Mouse (Mus musculus): ENCODE data around the gene Me1.

The Me1 gene

DNA sequence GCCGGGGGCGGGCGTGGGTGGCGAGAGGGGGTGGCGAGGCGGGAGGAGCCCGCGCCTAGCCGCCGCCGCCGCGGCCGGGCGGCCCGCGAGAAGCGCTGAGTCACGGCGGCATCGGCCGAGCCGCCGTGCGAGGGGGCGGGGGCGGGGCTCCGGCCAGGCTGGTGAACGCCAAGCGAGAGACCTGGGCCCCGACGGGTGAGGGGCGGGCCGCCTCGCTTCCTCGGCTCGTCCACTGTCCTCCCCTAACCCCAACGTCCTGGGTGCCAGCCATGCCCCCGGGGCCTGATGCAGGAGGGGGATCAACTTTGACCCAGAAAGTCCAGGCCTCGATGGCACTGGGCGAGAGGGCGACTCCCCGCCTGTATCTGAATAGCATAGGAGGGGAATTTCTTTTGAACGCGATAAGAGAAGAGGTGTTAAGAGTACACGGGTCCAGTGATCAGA is at the start of gene Me1:
TSS of gene Me1 (minus strand) at position 136 of the 444 bp plus-strand sequence.
- Histone ChIP-seq H3K36me3 (ENCODE audit: insufficient read depth, low read length) (no peaks in the 10 kb centered on the region), H3K27me3 (ENCODE audit: insufficient read depth, low read length) (peaks cover 17% of the 10 kb centered on the region), H3K4me1 (replicated peaks; ENCODE audit: low read depth, low read length) (peaks cover 5% of the 10 kb centered on the region), H3K4me3 (replicated peaks; ENCODE audit: low read length) (peak within 1 kb of the TSS; percentile 90), H3K9me3 (ENCODE audit: low read length) (no peaks in the 10 kb centered on the region)
- TF ChIP-seq CTCF (conservative IDR thresholded peaks at IDR 0.05; ENCODE audit: low read length): no peak
- TF ChIP-seq POU5F1 (IDR thresholded peaks at IDR 0.05; ENCODE audit: borderline replicate concordance, low read length): no peak
- no peak for TF ChIP-seq NANOG (IDR thresholded peaks at IDR 0.05; ENCODE audit: borderline replicate concordance, low read length)

DNA sequence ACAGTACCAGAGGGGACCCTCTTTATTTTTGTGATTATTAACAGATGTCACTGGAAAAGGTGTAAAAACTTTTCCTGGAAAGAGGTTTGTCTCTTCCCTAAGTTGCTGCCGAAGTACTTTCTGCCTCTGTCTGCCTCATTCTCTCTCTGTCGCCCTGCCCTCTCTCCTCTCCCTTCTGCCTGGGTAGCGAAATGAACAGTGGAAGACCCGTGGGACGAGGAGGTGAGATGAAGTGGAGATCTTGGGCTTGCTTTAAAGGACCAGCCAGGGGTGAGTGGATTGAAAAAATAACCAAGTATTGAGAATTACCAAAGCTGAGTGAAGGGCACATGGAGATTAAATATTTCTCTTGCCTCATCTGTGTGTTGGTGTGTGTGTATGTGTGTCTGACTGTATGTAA is 48.3 kb upstream of the Me1 start:
- Histone ChIP-seq H3K4me3 (replicated peaks; ENCODE audit: low read length) (peak overlapping the region; percentile 78), H3K27me3 (ENCODE audit: insufficient read depth, low read length) (no peaks in the 10 kb centered on the region), H3K36me3 (ENCODE audit: insufficient read depth, low read length) (no peaks in the 10 kb centered on the region), H3K4me1 (replicated peaks; ENCODE audit: low read depth, low read length) (peaks cover 45% of the 10 kb centered on the region), H3K9me3 (ENCODE audit: low read length) (no peaks in the 10 kb centered on the region)
- no peak for TF ChIP-seq POU5F1 (IDR thresholded peaks at IDR 0.05; ENCODE audit: borderline replicate concordance, low read length)

DNA sequence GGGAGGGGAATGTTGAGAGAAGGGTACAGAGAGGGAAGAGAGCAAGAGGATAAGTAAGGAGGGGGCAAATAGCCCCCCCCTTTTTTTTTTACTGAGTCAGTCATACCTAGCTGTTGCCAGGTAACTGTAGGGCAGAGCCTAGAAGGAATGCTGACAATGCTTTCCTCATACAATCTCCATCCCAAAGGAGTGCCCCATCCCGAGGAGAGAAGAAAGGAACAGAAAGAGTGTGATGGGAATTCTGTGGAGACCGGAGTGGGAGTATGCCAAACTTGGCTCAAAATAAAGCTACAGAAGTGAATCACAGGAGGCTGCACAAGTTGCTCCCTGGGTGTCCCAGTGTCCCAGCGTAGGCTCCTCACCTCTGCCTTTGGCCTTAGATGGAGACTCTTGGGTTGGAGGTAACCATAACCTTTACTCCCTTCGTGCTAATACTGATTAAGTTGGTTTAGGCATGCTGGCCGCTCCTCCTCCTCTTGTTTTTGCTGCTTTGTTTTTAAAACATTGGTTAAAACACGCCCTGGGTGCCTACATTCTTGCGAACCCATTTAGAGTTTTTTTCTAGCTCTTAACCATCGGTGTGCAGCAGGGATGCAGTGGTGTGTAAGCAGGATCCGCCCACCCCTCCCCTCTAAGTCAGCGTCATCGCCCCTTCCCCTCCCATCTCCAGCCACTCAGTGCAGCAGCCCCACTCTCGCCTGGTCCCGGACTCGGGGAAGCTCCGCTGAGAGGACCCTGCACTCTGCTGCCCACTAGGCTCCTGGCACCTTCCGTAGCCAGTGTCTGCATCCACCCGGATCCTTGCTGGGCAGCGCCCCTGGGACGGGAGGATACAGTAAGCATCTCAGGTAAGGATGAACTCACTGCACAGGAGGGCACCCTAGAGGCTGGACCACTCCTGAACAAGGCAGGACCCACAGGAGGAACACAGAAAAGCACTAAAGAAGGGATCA is 47.5 kb upstream of the Me1 start, which contains the start of gene Prss35:
TSS of gene Prss35 (plus strand) at position 691 of the 953 bp plus-strand sequence.
- no peaks in the 10 kb centered on the region for H3K9me3 ChIP-seq (ENCODE audit: low read length)
- H3K4me1 ChIP-seq (replicated peaks; ENCODE audit: low read depth, low read length): peaks cover 53% of the 10 kb centered on the region
- TF ChIP-seq CTCF (conservative IDR thresholded peaks at IDR 0.05; ENCODE audit: low read length) (no peak), POU5F1 (IDR thresholded peaks at IDR 0.05; ENCODE audit: borderline replicate concordance, low read length) (no peak), NANOG (IDR thresholded peaks at IDR 0.05; ENCODE audit: borderline replicate concordance, low read length) (no peak)
- no peaks in the 10 kb centered on the region for H3K36me3 ChIP-seq (ENCODE audit: insufficient read depth, low read length)
- no peaks in the 10 kb centered on the region for H3K27me3 ChIP-seq (ENCODE audit: insufficient read depth, low read length)
- H3K4me3 ChIP-seq (replicated peaks; ENCODE audit: low read length): peak within 1 kb of the TSS; percentile 78

DNA sequence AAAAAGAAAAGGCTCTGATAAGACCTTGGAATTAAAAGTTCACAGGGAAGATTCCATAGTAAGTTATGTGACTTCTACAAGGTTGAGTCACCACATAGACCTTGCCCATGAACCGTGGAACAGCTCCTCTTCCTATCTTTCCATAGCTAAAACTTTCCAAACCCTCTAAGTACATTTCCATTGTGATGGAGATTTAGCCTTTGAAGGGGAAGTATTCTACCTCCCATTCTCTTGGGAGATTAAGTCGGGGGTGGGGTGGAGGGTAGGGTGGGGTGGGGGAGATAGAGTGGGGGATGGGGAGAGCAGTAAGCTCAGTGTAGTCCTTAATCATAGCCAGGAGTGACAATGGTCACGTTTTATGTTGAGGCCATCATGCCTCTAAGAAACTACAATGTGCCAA is 44.2 kb upstream of the Me1 start:
- no peaks in the 10 kb centered on the region for H3K9me3 ChIP-seq (ENCODE audit: low read length)
- TF ChIP-seq POU5F1 (IDR thresholded peaks at IDR 0.05; ENCODE audit: borderline replicate concordance, low read length) (no peak), NANOG (IDR thresholded peaks at IDR 0.05; ENCODE audit: borderline replicate concordance, low read length) (no peak), CTCF (conservative IDR thresholded peaks at IDR 0.05; ENCODE audit: low read length) (no peak)
- peaks cover 55% of the 10 kb centered on the region for H3K4me1 ChIP-seq (replicated peaks; ENCODE audit: low read depth, low read length)
- no peaks in the 10 kb centered on the region for H3K36me3 ChIP-seq (ENCODE audit: insufficient read depth, low read length)
- peak overlapping the region; percentile 1; the same call in 1 of the 2 replicates for H3K4me3 ChIP-seq (replicated peaks; ENCODE audit: low read length)
- no peaks in the 10 kb centered on the region for H3K27me3 ChIP-seq (ENCODE audit: insufficient read depth, low read length)

DNA sequence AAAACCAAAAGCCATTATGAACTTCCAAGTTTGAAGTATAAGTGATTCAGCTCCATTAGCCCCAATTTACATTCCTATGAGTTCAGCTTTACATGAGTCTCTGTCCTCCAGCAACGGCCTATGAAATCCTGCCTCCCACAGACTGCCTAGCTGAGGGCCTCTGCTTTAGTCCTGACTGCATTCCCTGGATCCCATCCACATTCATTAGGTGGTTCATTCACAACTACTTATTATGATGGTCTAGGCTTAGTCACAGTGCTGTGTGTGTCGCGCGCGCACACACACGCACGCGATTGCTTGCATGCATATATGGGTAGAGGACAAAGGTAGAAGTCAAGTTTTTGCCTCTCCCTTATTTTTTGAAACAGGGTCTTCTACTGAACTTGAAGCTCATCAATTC is 43.0 kb upstream of the Me1 start:
- TF ChIP-seq CTCF (conservative IDR thresholded peaks at IDR 0.05; ENCODE audit: low read length): no peak
- TF ChIP-seq NANOG (IDR thresholded peaks at IDR 0.05; ENCODE audit: borderline replicate concordance, low read length): no peak
- no peak for TF ChIP-seq POU5F1 (IDR thresholded peaks at IDR 0.05; ENCODE audit: borderline replicate concordance, low read length)
- H3K27me3 ChIP-seq (ENCODE audit: insufficient read depth, low read length): no peaks in the 10 kb centered on the region

DNA sequence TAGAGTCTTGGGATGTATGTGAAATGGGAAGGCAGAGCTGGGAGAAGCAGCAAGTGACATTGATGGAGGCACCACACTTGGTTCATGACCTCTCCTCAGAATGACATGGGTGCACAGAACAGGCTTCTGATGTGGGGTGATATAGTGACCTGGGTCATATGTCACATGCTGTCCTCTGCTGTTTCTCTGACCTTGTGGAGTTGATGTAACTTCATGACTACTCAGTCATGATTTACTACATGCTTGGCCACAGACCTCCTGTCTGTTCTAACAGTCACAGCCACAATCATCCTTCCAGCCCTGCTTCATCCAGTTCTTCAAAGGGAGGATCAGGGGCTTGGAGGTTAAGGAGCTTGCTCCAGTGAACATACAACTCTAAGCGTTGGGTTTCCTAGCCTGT is 42.3 kb upstream of the Me1 start:
- H3K4me1 ChIP-seq (replicated peaks; ENCODE audit: low read depth, low read length): peaks cover 43% of the 10 kb centered on the region
- no peaks in the 10 kb centered on the region for H3K36me3 ChIP-seq (ENCODE audit: insufficient read depth, low read length)
- H3K4me3 ChIP-seq (replicated peaks; ENCODE audit: low read length): no peak overlapping the region
- no peaks in the 10 kb centered on the region for H3K27me3 ChIP-seq (ENCODE audit: insufficient read depth, low read length)
- no peak for TF ChIP-seq NANOG (IDR thresholded peaks at IDR 0.05; ENCODE audit: borderline replicate concordance, low read length)
- no peak for TF ChIP-seq CTCF (conservative IDR thresholded peaks at IDR 0.05; ENCODE audit: low read length)
- TF ChIP-seq POU5F1 (IDR thresholded peaks at IDR 0.05; ENCODE audit: borderline replicate concordance, low read length): no peak
- H3K9me3 ChIP-seq (ENCODE audit: low read length): no peaks in the 10 kb centered on the region

More for the DNA sequence above, 43.0 kb upstream of the Me1 start:
- Histone ChIP-seq H3K4me1 (replicated peaks; ENCODE audit: low read depth, low read length) (peaks cover 51% of the 10 kb centered on the region), H3K9me3 (ENCODE audit: low read length) (no peaks in the 10 kb centered on the region), H3K36me3 (ENCODE audit: insufficient read depth, low read length) (no peaks in the 10 kb centered on the region), H3K4me3 (replicated peaks; ENCODE audit: low read length) (0 out of 2 replicates have a peak overlapping the region, but pooled peaks have one; percentile 1)

DNA sequence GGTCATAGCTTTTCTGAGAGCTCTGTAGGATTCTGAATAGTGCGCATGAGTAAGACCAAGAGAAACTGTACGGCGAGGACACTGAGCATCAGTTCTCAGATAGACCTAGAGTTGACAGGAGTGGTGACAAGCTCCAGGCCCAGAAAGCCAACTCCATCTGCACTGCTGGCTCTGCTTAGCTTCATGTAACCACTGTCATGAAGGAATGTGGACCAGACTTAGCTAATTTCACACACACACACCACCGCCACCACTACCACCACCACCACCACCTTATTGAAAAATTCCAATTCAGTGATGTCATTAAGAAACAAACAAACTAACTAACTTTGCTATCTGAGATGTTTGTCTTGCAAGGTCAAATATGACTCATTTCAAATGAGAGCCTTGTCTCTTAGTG is 41.2 kb upstream of the Me1 start:
- TF ChIP-seq NANOG (IDR thresholded peaks at IDR 0.05; ENCODE audit: borderline replicate concordance, low read length) (no peak), POU5F1 (IDR thresholded peaks at IDR 0.05; ENCODE audit: borderline replicate concordance, low read length) (no peak), CTCF (conservative IDR thresholded peaks at IDR 0.05; ENCODE audit: low read length) (no peak)
- Histone ChIP-seq H3K4me3 (replicated peaks; ENCODE audit: low read length) (no peak overlapping the region), H3K36me3 (ENCODE audit: insufficient read depth, low read length) (no peaks in the 10 kb centered on the region), H3K4me1 (replicated peaks; ENCODE audit: low read depth, low read length) (peaks cover 40% of the 10 kb centered on the region), H3K9me3 (ENCODE audit: low read length) (no peaks in the 10 kb centered on the region), H3K27me3 (ENCODE audit: insufficient read depth, low read length) (no peaks in the 10 kb centered on the region)

DNA sequence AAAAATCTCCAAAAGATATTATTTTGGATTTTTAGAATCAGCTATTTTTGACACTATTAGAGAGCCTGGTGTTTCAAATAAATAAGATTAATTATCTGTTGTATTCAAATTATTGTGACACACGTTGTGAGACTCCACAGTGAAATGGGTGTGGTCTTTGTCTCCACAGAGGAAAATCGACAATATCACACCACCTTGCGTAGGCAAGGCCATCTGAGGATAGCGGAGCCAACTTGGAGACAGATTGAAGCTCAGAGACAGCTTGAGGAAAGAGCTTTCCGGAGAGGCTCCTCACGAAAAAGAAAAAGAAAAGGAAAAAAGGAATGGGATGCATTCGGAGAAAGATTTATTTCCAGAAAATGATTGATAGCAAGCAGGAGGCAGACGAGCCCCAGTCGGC is 39.0 kb upstream of the Me1 start:
- H3K36me3 ChIP-seq (ENCODE audit: insufficient read depth, low read length): no peaks in the 10 kb centered on the region
- H3K9me3 ChIP-seq (ENCODE audit: low read length): no peaks in the 10 kb centered on the region
- H3K4me1 ChIP-seq (replicated peaks; ENCODE audit: low read depth, low read length): peaks cover 21% of the 10 kb centered on the region
- no peaks in the 10 kb centered on the region for H3K27me3 ChIP-seq (ENCODE audit: insufficient read depth, low read length)
- no peak overlapping the region for H3K4me3 ChIP-seq (replicated peaks; ENCODE audit: low read length)
- no peak for TF ChIP-seq CTCF (conservative IDR thresholded peaks at IDR 0.05; ENCODE audit: low read length)
- no peak for TF ChIP-seq POU5F1 (IDR thresholded peaks at IDR 0.05; ENCODE audit: borderline replicate concordance, low read length)
- no peak for TF ChIP-seq NANOG (IDR thresholded peaks at IDR 0.05; ENCODE audit: borderline replicate concordance, low read length)
